Mouse (Mus musculus) urinary bladder, adult 18-20 months (tissue): ENCODE measurements at regions not wholly inside any gene's neighbourhood (a gene's known extent, or its start where the extent isn't known, plus 50 kb on each side); places are given as distances from the start of the nearest gene placed in this dataset.

Experiments
- DNase-seq, 2 experiments: peaks; one replicate each; pipeline ENCODE4 v3.0.0; 2022; ENCODE audit warnings: low spot score in 2 of 2, mixed read lengths in 2 of 2

DNA sequence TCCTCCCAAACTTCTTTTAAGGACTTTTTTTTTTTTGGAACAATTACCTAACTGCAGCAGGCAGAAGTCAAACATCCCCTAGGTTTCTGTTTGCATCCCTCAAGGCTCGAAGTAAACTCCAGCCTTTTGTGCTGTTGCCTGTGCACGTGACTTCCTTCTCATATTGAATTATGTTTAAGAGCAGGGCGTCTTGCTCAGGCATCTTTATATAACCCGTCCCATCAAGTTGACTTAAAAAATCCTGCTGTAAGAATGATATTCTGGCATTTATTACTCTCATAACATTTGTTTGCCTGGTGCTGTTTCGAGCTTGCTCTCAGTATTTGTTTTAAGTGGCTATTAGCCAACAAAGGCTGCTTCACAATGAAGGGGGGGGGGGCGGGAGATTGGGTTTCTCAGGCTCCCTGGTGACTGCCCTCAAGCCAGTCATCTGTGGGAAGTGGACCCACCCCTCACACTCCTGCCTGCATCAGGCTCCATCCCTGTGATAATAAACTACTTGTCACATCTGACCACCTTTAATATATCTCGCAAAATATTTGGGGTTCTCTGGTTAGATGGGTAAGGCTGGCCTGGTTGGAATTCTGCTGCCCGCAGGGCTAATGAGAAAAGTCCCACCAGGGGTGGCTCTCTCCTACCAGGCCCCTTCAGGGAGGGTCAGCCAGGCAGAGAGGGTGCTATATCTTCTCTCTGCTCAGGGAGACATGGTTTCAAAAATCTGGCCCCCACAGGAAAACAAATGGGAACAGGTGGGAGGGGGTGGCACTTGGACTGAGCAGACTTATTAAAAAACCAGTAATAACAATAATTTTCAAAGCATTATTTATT is 277.1 kb upstream of the Atp5g3 start:
- no peak for DNase-seq

GRCm38 (mm10) chr2:74178106-74178505 is 267.0 kb upstream of the Atp5g3 start:
- DNase-seq = no peak

DNA sequence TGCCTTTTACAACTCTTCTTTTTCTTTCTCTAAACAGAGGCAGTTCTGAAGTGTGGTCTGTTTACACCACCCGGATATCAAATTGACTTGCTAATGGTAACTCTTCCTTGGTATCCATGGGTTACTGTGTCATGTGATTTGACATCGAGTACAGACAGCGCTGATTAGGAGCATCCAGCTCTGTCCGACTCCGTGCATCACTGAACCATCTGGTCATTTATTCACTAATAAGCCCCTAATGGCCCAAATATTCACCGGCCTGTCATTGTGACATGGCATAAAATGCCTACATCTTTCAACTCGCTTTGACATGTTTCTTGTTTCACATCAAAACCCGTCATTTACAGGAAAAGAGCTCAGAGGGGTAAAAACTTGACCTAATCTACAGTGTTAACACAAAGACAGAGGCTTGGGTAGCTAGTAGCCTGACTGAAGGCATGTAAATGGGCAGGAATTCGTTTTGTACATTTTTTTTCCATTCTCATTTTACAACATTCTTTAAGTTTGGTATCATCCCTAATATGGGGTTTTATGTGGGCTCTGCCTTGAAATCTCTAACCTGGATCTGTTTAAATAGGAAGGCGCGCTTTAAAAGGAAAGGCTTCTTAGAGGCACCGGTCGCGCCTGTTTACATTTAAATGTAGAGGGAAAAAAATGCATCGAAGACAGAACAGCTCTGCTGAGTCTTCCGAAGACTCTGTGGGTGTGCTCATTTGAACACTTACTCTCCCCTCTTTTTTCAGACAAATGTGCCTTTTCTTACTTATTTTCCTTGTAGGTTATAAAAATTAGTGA is 257.8 kb upstream of the Atp5g3 start:
- no peak for DNase-seq

DNA sequence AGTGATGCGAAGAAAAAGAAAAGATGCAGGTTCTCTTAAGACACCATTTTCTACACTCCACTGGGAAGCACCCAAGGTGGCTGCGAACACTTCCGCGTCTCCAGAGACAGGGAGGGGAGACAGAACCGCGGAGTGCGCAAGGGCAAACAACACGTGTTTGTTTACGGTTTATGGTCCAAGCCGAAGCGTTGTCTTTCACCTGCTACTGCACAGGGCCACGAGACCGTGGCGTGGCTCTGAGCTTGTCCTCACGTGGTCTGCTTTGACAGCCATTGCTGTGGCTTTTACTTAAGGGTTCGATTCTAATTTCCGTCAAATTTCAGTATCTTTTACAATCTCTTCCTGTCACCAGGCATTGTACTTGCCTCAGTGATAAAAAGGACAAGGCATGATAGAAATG is 257.2 kb upstream of the Atp5g3 start:
- DNase-seq = no peak

GRCm38 (mm10) chr2:74154062-74154461 is 242.9 kb upstream of the Atp5g3 start:
- no peak for DNase-seq

GRCm38 (mm10) chr2:74153247-74153850 is 242.2 kb upstream of the Atp5g3 start:
- DNase-seq = no peak

GRCm38 (mm10) chr2:74152534-74153246 is 241.6 kb upstream of the Atp5g3 start:
- DNase-seq = no peak

- DNase-seq = no peak
These were observed 236.1 kb upstream of the Atp5g3 start for GRCm38 (mm10) chr2:74147193-74147592.

GRCm38 (mm10) chr2:74136624-74137003 is 225.5 kb upstream of the Atp5g3 start:
- no peak for DNase-seq

DNA sequence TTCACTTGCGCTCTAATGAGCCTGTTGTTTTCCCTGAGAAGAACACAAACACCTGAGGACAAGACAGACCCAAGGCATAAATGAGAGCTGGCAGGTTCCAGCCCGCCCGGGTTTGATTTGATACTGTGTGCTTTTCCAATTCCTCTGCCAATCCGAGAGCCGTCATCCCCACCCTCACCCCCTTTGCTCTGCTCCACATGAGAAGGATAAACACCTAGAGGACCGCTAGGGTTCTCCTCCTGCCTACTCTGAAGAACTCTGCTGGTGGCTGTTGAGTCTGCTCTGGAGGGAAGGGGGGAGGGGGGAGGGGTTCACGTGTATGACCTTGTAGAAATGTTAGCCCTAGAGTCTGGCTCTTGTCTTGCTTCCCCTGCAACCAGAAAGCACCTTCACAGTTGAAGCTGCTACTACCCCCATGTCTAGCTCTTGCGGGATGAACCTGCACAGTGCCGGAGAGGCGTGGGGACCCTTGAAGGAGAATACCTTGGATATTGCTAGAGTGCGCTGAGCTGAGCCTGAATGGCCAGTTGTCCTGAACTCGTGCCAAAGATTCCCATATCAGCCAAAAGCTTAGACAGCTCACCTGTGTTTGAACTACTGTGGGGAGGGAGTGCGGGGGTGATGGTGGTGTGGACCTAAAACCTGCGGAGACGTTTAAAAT is 225.0 kb upstream of the Atp5g3 start:
- no peak for DNase-seq

DNA sequence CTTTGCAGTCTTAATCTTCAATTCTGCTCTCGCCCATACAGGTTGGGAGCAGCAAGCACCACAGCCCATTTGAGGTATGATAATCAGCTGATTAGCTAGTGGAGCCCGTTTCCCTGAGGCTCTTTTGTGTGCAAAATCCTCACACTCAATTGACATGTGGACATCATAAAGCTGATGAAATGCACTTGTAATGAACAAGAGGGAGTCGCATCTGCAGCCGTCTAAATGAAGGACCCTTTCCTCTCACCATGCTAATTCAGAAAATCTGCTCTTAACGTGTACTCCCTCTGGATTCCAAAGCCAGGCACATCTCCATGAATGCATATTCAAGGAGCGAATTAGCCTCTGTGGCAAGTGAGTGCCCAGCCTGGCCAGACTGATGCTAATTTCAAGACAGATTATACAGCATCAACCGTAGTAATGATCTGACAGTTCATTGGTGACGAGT is 219.0 kb upstream of the Atp5g3 start:
- DNase-seq = no peak

DNA sequence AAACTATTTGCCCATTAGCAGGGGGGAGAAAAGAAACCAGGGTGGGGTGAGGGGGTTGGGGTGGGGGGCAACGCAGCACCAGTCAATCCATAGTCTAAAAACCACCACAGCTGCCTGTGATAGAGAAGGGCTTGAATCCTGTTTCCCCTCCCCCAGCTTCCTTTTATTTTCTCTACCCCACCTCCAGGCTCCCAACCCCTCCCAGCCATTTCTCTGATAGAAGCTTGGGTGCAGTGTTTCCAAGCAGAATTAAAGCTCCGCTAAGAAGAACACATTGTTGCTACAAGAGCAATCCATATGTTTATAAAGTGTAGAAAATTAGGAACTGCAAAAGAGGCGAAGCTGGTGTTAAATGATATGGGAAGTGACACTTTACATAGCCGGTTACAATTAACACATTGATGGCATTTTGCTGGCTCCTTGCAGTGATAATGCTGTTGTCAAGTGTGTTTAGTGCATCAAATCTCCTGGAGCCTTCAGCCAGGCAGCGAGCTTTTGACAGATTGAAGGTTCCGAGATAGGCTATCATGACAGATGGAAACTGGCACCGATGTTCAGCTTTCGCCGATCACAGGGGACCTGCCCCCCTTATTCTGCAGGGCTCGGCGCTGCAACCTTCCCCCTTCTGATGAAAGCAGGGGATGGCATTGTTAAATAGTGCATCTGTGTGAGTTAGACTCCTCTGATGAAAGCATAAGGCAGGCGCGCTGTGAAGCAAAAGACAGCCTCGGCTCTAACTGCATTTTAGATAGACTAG is 217.8 kb upstream of the Atp5g3 start:
- no peak for DNase-seq

DNA sequence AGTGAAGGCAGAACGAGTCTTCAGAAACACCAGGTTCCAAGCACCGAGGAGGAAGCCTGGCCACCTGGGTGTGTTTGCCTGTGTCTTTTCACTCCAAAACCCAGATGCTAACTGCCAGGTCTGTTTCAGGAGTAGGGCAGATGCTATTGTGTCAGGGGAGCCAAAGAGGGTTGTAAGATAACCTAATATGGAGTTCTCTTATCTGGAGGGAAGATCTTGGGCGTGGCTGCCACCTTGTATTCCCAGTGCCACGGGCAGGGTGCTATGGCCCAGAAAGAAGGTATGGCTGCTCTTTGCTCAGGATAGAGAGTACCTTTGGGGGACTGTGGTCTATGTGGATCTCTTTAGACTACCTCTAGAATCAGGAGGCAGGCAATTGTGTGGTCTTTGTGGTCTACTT is 216.0 kb upstream of the Atp5g3 start:
- DNase-seq = no peak

- no peak for DNase-seq
These were observed 213.1 kb upstream of the Atp5g3 start for GRCm38 (mm10) chr2:74124252-74124651.

DNA sequence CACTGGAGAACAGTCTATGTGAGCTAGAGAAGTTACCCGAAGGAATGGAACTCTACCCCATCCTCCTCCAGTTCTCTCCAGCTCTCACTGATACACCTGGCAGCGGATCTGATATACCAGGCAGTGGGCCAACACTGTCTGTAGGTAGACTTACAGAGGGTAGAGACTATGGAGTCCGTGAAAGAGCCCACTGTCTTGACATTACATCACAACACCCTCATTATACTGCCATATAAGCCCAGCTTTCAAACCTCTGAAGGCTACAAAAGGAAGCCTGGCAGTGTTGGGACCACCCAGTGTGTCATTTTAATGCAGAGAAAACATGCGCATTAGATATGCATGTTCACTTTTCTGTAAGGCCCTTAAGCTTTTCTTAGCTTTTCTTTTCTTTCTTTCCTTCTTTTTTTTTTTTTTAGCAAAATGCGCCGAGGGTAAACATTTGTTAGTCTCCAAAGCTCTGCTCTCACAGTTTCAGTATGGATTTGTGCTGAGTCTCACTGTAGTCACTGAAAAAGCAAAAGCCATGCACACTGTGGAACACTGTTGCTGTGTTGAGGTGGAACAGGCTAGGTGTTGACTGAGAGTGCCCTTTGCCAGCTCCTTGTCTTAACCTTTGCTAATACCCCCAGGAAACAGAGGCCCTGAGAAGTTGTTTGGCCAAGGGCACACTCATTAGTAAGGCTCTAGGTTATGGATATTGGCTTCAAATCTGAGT is 212.4 kb upstream of the Atp5g3 start:
- no peak for DNase-seq

- DNase-seq = no peak
These were observed 211.8 kb upstream of the Atp5g3 start for GRCm38 (mm10) chr2:74122937-74123336.

GRCm38 (mm10) chr2:74120051-74120450 is 208.9 kb upstream of the Atp5g3 start:
- DNase-seq = no peak

GRCm38 (mm10) chr2:74119167-74119937 is 208.2 kb upstream of the Atp5g3 start:
- no peak for DNase-seq

DNA sequence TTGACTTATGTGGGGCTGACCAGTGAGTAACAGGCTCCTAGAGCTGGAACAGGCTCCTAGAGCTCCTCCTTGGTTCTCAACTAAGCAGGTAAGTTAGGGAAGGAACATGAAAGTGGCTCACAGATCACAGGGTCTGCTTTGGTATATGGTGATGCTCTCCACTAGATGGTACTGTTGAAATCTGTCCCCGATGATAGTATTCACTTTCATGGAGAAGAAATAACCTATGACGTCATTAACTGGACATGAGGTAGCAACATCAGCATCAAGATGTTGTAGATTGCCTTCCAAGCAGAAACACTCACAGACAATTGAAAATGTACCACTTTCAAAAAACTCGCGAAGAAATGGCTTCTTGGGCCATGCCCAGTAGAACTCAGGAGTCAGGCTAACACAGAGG is 195.3 kb upstream of the Atp5g3 start:
- DNase-seq = no peak
